Mouse (Mus musculus): Measurements from ENCODE around the gene Wipf2. TPM values are rescaled to one million over a fixed set of nuclear protein-coding genes. Genes with fewer than 3 reads are reported as not detected.

Wipf2 gene
- polyA plus RNA-seq, 1 experiment from 2014 or later, result 5.4 TPM

DNA sequence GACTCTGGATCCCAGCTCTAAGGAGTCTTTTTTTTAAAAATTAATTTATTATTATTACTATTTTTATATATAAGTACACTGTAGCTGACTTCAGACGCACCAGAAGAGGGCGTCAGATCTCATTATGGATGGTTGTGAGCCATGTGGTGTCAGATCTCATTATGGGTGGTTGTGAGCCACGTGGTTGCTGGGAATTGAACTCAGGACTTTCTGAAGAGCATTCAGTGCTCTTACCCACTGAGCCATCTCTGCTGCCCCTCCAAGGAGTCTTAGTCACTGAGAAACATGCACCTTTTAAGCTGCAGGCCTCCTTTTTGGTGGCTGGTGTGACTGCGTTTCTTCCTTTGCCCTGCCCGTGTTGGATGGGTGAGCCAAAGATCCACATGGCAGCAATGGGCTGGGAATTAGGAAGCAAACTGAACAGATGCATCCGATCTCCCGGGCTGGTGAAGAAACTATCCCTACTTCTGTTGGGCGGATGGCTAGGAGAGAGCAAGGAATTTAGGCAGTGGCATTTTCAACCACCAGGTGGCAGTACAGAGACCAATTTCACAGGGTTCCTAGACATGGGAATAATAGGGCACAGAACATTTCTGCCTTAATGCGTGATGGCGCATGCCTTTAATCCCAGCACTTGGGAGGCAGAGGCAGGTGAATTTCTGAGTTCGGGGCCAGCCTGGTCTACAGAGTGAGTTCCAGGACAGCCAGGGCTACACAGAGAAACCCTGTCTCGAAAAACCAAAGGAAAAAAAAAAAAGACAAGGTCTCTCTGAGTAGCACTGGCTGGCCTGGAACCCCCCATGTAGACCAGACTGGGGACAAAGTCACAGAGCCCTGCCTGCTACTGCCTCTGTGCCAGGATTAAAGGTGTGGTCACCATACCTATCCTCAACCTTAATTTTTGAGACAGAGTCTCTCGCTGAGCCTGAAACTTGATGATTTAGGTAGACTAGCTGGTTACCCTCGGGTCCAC is 4.4 kb upstream of the Wipf2 start:
- Histone ChIP-seq H3K9me3 (no peaks in the 10 kb centered on the region), H3K9ac (no peak overlapping the region), H3K27ac (no peak overlapping the region), H3K36me3 (no peaks in the 10 kb centered on the region), H3K4me2 (replicated peaks) (no peak overlapping the region), H3K4me3 (no peak overlapping the region), H3K4me1 (peaks cover 6% of the 10 kb centered on the region), H3K27me3 (no peaks in the 10 kb centered on the region)
- ATAC-seq (ENCODE audit: low FRiP score, low read depth), result peak; percentile 54; the same call in 1 of the 2 replicates
- 39% methylated on average over 14 of the region's 14 CpGs for WGBS

DNA sequence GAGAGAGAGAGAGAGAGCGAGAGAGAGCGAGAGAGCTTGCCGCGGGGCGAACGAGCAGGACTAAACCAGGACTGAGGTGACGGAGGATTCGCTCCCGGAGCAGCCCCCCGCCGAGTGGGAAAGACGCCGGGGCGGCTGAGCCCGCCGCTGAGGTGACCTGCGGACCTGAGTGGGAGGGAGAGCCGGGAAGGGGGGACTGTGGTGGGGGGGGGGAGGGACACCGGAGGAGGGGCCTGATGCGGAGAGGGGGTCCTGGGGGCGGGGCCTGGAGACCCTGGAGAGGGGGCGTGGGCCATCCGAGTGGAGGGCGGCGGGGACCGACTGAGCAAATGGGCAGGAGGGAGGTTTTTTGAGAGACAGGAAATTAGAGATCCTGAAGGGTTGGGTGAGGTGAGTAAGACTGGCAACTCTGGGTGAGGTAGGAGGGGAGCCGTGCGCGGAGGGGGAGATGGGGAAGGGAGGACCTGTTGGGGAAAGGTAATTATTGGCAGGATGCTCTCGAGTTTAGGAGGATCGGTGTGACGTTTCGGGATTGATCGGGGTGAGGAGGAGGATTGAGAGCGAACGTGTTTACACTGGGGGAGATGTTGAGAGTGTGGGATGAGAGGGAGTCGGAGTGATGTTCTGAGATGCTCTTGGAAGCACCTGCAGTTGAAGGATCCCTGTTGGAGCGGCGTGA is 452 bp downstream of the Wipf2 start:
- peak overlapping the region; percentile 79 for H3K4me2 ChIP-seq (replicated peaks)
- ATAC-seq (ENCODE audit: low FRiP score, low read depth), result peak; percentile 82
- H3K27me3 ChIP-seq, result no peaks in the 10 kb centered on the region
- peaks cover 11% of the 10 kb centered on the region for H3K4me1 ChIP-seq
- peaks cover 31% of the 10 kb centered on the region for H3K36me3 ChIP-seq
- H3K27ac ChIP-seq, result peak overlapping the region; percentile 90
- peak overlapping the region; percentile 78 for H3K9ac ChIP-seq
- under 1% methylated on average over 37 of the region's 39 CpGs for WGBS
- no peaks in the 10 kb centered on the region for H3K9me3 ChIP-seq
- H3K4me3 ChIP-seq, result peak overlapping the region; percentile 60

DNA sequence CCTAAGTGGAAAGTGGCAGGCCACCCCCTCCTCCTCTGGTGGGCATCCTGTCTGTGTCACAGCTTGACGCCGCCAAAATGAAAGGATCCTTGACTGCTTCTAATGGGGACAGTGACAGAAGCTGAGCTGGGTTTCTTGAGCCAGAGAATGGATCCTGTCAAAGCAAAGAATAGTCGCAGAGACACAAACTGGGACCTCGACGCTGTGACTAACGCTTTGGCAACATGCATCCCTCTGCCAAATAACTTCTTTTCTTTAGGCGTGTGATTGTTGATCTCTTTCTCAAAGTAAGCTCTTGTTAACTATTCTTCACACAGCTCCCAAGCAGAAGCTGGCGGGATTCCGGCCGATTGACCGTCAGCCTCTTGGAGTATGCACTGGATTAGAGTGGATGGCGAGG is 3.9 kb downstream of the Wipf2 start:
- 95% methylated on average over 12 of the region's 12 CpGs for WGBS
- Histone ChIP-seq H3K9me3 (no peaks in the 10 kb centered on the region), H3K9ac (no peak overlapping the region), H3K4me2 (replicated peaks) (no peak overlapping the region), H3K36me3 (peaks cover 42% of the 10 kb centered on the region), H3K27ac (no peak overlapping the region), H3K4me3 (no peak overlapping the region), H3K27me3 (no peaks in the 10 kb centered on the region), H3K4me1 (peaks cover 27% of the 10 kb centered on the region)
- ATAC-seq (ENCODE audit: low FRiP score, low read depth), result no peak

DNA sequence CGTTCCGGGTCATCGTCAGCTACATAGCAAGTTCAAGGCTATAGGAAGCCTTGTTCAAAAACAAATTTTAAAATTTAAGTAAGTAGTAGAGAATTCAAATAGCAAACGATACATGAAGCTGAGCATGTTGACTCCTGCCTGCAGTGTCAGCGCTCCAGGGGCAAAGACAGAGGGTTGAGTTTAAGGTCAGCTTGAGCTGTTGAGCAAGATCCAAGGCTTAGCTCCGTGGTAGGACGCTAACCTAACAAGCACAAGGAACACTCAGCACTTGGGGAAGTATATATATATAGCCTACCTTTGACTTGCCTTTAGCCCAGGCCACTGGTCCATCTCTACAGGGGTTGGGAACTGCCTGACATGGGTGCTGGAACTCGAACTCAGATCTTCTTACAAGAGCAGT is 6.5 kb downstream of the Wipf2 start:
- 90% methylated on average over 8 of the region's 8 CpGs for WGBS
- H3K36me3 ChIP-seq, result peaks cover 55% of the 10 kb centered on the region
- ATAC-seq (ENCODE audit: low FRiP score, low read depth), result no peak
- H3K9ac ChIP-seq, result no peak overlapping the region
- H3K4me3 ChIP-seq, result no peak overlapping the region
- no peak overlapping the region for H3K27ac ChIP-seq
- H3K9me3 ChIP-seq, result no peaks in the 10 kb centered on the region
- H3K4me1 ChIP-seq, result peaks cover 16% of the 10 kb centered on the region
- no peak overlapping the region for H3K4me2 ChIP-seq (replicated peaks)
- no peaks in the 10 kb centered on the region for H3K27me3 ChIP-seq

DNA sequence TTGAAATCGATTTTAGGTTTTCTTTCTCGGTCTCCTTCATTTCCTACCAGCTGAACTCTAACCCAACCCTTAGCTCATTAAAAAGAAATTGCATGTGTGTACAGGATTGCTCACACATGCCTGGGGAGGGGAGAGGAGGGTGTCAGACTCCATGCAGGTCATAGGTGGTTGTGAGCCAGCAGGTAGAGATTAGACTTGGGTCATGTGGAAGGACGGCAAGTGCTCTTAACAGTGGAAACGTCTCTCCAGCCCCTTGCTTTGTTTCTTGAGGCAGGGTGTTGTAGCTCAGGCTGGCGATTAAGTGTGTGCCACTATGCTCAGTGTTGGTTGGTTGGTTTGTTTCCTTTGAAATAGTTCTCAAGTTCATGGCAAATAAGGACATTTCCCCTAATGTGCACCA is 7.4 kb downstream of the Wipf2 start:
- Histone ChIP-seq H3K9ac (no peak overlapping the region), H3K27ac (no peak overlapping the region), H3K4me3 (no peak overlapping the region), H3K27me3 (no peaks in the 10 kb centered on the region), H3K4me1 (peaks cover 16% of the 10 kb centered on the region), H3K9me3 (no peaks in the 10 kb centered on the region), H3K36me3 (peaks cover 62% of the 10 kb centered on the region), H3K4me2 (replicated peaks) (no peak overlapping the region)
- 80% methylated on average over 5 of the region's 5 CpGs for WGBS
- no peak for ATAC-seq (ENCODE audit: low FRiP score, low read depth)

DNA sequence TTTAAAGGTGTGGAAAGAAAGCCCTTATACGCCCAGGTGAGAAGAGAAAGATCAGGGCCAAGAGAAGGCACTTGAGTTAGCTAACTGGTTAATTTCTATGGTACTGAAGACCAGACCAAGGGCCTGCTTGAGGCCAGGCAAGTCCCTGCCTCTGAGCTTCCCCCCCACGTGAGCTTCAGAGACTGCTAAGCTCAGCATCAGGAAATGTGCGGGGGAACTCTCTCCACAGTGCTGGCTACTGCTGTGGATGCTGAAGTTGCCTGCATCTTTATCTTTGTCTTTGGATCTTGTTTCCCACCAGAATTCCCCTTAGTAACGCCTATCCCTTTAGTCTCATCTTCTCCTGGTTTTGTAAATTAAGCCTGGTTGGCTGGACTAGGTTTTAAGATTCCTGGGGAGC is 8.0 kb downstream of the Wipf2 start:
- Histone ChIP-seq H3K9me3 (no peaks in the 10 kb centered on the region), H3K4me3 (no peak overlapping the region), H3K36me3 (peaks cover 56% of the 10 kb centered on the region), H3K9ac (no peak overlapping the region), H3K27me3 (no peaks in the 10 kb centered on the region), H3K4me1 (peaks cover 16% of the 10 kb centered on the region), H3K4me2 (replicated peaks) (no peak overlapping the region), H3K27ac (no peak overlapping the region)
- WGBS, result 72% methylated on average over 4 of the region's 4 CpGs
- ATAC-seq (ENCODE audit: low FRiP score, low read depth), result no peak

DNA sequence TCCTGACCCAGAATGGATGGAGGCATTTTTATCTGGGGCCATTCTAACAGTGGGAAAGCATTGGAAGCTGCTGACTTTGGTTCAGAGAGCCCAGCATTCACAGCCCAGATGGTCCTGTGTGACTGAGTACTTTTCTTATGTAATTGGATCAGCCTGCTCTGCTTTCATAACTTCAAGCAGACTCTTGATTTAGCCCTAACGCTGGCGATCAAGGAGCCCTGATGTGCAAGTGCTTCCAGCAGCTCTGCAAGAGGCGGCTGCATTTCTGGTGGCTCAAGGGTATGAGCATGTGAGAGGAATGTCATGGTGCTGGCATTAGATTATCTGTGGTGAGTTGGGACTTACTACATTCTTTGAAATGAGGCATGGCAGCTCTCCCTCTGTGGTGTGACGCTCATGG is 8.6 kb downstream of the Wipf2 start:
- no peak overlapping the region for H3K4me3 ChIP-seq
- H3K27ac ChIP-seq, result no peak overlapping the region; the same call in 1 of the 2 replicates
- H3K36me3 ChIP-seq, result peaks cover 49% of the 10 kb centered on the region
- 51% methylated on average over 4 of the region's 4 CpGs for WGBS
- peak; percentile 44; the same call in 1 of the 2 replicates for ATAC-seq (ENCODE audit: low FRiP score, low read depth)
- H3K4me1 ChIP-seq, result peaks cover 16% of the 10 kb centered on the region
- no peak overlapping the region for H3K9ac ChIP-seq
- H3K9me3 ChIP-seq, result no peaks in the 10 kb centered on the region
- no peaks in the 10 kb centered on the region for H3K27me3 ChIP-seq
- no peak overlapping the region for H3K4me2 ChIP-seq (replicated peaks)

DNA sequence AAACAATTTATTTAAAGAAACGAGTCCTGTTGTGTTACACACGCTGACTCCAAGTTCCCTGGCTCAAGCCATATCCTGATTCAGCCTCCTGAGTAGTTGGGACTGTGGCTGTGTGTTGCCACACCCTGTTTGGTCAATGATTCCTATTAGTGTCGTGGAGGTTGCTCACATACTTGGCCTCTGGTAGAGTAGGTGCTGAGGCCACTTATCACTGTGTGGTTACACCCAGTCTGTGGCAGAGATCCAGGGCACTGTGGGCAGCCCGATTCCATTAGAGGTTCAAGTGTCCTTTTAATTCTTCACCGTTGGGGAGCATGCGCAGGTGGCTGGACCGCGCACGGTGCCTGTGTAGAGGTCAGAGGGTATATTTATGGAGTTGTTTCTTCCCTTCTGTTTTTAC is 10.5 kb downstream of the Wipf2 start:
- Histone ChIP-seq H3K9me3 (no peaks in the 10 kb centered on the region), H3K27ac (no peak overlapping the region), H3K4me2 (replicated peaks) (no peak overlapping the region), H3K4me3 (no peak overlapping the region), H3K27me3 (no peaks in the 10 kb centered on the region), H3K36me3 (peaks cover 31% of the 10 kb centered on the region), H3K9ac (no peak overlapping the region), H3K4me1 (peaks cover 22% of the 10 kb centered on the region)
- 94% methylated on average over 9 of the region's 9 CpGs for WGBS
- ATAC-seq (ENCODE audit: low FRiP score, low read depth), result no peak

DNA sequence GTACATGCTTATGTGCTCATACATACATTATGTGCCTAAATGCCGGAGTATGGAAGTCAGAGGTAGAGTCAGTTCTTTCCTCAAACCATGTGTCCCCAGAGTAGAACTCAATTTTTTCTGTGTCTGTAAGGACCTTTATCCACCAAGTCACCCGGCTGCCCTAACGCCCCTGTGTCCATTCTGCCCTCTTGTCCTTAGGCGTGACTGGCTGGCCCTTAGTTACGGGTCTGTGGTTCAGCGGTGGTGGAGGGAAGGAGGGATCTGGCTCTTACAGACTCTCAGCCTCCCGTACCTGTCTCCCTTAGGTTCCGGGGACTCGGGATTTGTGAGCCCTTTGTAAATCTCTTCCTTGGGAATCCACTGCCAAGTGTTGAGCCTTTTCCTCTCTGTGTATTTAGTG is 13.6 kb downstream of the Wipf2 start:
- Histone ChIP-seq H3K27ac (no peak overlapping the region), H3K27me3 (no peaks in the 10 kb centered on the region), H3K9me3 (no peaks in the 10 kb centered on the region), H3K4me1 (peaks cover 11% of the 10 kb centered on the region; the same call in 1 of the 2 replicates), H3K9ac (no peak overlapping the region), H3K4me2 (replicated peaks) (no peak overlapping the region), H3K36me3 (peaks cover 31% of the 10 kb centered on the region), H3K4me3 (no peak overlapping the region)
- ATAC-seq (ENCODE audit: low FRiP score, low read depth), result no peak
- 86% methylated on average over 9 of the region's 9 CpGs for WGBS

DNA sequence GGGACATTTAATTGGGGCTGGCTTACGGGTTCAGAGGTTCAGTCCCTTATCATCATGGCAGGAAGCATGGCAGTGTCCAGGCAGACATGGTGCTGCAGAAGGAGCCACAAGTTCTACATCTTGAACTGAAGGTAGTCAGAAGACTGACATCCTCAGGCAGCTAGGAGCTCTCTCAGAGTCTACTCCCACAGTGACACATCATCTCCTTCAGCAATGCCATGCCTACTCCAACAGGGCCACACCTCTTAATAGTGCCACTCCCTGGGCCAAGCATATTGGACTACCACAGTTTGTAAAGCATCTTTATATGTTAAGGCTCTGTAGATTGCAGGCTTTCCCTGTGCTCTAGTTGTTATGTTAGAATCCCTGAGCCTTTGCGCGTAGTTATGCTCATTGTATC is 24.3 kb downstream of the Wipf2 start:
- Histone ChIP-seq H3K4me1 (peaks cover 11% of the 10 kb centered on the region; the same call in 1 of the 2 replicates), H3K4me3 (no peak overlapping the region), H3K9me3 (no peaks in the 10 kb centered on the region), H3K4me2 (replicated peaks) (no peak overlapping the region), H3K27me3 (no peaks in the 10 kb centered on the region), H3K9ac (no peak overlapping the region), H3K27ac (no peak overlapping the region), H3K36me3 (peaks cover 84% of the 10 kb centered on the region)
- ATAC-seq (ENCODE audit: low FRiP score, low read depth), result no peak
- WGBS, result 89% methylated on average over 3 of the region's 3 CpGs

DNA sequence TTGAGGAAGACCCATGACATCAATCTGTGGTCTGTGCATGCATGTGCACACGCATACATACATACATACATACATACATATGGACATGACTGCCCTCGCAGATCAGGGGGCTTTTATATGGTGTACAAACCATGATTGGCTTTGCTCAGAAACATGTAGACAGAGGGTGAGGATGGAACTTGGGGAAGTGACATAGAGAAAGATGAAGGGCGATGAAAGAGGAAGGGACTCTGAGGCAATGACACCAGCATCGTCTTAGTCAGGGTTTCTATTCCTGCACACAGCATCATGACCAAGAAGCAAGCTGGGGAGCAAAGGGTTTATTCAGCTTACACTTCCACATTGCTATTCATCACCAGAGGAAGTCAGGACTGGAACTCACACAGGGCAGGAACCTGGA is 25.6 kb downstream of the Wipf2 start:
- Histone ChIP-seq H3K4me1 (peaks cover 11% of the 10 kb centered on the region; the same call in 1 of the 2 replicates), H3K9me3 (peaks cover 5% of the 10 kb centered on the region; the same call in 1 of the 2 replicates), H3K4me2 (replicated peaks) (no peak overlapping the region), H3K27me3 (no peaks in the 10 kb centered on the region), H3K36me3 (peaks cover 97% of the 10 kb centered on the region), H3K27ac (no peak overlapping the region), H3K4me3 (no peak overlapping the region), H3K9ac (no peak overlapping the region)
- no peak for ATAC-seq (ENCODE audit: low FRiP score, low read depth)
- WGBS, result 94% methylated on average over 4 of the region's 4 CpGs

DNA sequence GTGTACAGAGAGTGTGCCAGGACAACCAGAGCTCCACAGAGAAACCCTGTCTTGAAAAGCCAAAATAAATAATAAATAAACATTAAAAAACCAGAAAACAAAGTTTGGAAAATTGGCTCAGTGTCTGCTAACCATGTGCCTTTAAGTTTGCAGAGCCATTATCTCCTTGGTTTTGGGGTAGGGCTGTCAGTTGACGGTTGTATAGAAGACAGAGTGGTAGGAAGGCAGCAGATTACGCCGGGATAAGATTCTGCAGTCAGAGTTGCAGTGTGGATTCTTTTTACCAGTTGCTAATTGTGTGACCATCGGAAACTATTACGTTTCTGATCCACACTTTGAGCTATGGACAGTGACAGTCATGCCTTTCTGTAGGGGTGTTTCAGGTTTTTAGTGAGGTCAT is 26.5 kb downstream of the Wipf2 start:
- peaks cover 98% of the 10 kb centered on the region for H3K36me3 ChIP-seq
- H3K9ac ChIP-seq, result no peak overlapping the region
- H3K27ac ChIP-seq, result no peak overlapping the region
- peaks cover 11% of the 10 kb centered on the region; the same call in 1 of the 2 replicates for H3K4me1 ChIP-seq
- no peak overlapping the region for H3K4me3 ChIP-seq
- no peak for ATAC-seq (ENCODE audit: low FRiP score, low read depth)
- H3K4me2 ChIP-seq (replicated peaks), result no peak overlapping the region
- WGBS, result 93% methylated on average over 5 of the region's 5 CpGs
- H3K9me3 ChIP-seq, result peaks cover 5% of the 10 kb centered on the region; the same call in 1 of the 2 replicates
- no peaks in the 10 kb centered on the region for H3K27me3 ChIP-seq

Measured in limb, embryonic 13.5 days (tissue).